Mouse (Mus musculus) lung, postnatal 36 days (tissue): ENCODE measurements at regions not wholly inside any gene's neighbourhood (a gene's known extent, or its start where the extent isn't known, plus 50 kb on each side); places are given as distances from the start of the nearest gene placed in this dataset.

Source experiments
- DNase-seq: peaks from one replicate; pipeline ENCODE4 v3.0.0; 2022; ENCODE audit warnings: mixed read lengths

DNA sequence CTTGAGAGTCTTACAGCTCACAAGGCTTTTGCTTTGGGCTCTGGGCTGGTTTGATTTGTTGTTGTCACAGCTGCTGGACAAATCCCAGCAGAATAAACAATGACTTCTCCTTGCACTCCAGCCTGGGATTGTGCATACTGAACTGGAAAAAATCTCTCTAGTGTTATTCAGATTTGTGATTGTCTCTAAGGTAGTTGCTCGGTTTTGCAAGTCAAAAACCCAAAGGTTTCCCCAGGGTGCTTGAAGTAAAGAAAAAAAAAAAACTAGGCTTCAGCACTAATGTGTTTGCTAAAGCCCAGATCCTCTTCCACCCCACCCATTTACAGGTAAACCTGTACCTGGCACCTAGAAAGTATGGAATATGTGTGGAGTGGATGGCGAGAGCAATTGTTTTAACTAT lies 149.5 kb upstream of the Spef2 start:
- no peak for DNase-seq

- DNase-seq: no peak
Measured at GRCm38 (mm10) chr15:9893146-9893545, 144.5 kb upstream of the Spef2 start.

GRCm38 (mm10) chr15:9892208-9892607 lies 143.5 kb upstream of the Spef2 start:
- no peak for DNase-seq

DNA sequence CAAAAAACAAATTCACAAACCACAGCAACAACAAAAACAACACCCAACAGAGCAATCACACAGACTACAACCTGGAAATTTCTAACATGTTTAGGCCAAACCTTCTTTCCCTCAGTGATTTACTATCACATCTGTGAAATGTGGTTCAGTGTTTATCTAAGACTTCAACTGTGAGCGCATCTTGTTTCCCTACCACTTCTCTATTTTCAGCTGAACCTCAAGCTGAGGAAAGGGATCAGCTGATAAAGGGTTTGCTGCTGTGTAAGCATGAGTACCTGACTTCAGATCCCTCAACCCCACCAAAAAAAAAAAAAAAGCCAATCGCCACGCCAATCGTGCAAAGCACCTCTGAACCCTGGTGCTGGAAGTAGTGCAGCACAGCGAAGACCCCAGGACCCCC lies 142.8 kb upstream of the Spef2 start:
- no peak for DNase-seq

DNA sequence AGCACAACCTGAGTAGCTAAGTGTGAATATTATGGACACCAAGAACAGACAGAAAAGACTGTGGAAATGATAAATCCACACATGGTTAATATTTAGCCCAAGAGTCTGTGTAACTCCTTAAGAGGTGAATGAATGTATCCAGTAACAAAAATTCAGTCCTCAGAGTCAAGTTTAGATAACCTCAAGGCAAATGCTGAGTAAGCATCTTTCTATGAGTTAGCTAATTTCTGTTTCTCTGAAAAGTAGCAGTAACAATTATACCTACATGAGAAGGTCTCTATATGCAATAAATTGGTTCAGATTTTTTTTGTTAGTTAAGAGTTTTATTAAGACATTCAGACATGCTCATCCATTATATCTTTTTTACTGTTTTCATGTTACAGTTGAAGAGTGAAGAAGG lies 127.1 kb upstream of the Spef2 start:
- DNase-seq: no peak

GRCm38 (mm10) chr15:9870126-9870525 lies 121.5 kb upstream of the Spef2 start:
- DNase-seq: no peak

DNA sequence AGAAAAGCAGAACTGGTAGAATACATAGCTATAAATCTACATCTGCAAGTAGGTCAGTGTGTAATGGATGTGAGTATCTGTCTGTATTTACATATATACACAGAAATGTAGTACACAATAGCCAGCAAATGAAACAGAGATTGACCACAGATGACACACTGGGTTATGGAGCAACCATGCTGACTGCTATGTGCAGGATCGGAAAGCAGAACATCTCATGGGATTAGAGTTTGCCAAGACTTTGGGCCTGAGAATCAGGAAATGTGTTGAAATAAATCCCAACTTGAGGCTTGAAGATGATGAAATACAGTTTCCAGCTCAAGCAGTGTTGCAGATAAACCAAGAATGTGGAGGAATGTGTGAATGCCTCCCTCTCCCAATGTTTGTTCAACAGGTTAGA lies 116.1 kb upstream of the Spef2 start:
- peak; percentile 37 for DNase-seq

DNA sequence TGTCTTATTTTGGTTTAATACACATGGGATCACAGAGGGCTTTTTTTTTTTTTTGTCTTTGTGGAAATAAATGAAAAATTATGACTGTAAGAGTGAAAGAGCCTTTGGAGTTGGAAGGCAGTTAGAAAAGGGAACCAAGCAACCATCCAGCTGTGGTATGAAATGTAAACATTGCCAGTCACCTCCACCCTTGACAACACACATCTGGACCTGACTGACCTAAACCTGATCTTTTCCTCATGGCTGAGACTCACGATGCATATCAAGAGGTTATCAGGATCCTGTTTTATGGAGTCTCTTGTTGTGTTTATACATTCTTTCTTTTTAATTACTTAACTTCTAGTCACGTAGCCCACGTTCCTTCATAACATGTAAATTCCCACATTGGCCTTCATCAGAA lies 113.2 kb upstream of the Spef2 start:
- no peak for DNase-seq

DNA sequence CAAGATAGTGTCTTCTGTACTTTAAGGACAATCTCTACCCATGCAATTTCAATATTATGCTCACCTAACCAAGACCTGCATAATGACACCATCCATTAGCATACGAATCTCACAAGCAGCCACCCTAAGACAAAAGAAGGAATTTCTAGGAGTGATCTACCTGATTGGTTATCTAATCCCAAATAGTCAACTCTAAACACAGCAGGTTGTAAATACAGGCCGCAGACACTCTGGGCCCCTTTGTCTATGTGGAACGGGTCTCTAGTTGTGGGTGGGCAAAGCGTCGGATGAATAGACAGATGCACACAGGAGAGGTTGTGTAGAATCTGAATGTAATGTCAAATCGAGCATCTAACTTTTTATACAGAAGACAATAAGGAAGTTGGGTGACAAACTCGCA lies 91.0 kb upstream of the Spef2 start:
- no peak for DNase-seq

DNA sequence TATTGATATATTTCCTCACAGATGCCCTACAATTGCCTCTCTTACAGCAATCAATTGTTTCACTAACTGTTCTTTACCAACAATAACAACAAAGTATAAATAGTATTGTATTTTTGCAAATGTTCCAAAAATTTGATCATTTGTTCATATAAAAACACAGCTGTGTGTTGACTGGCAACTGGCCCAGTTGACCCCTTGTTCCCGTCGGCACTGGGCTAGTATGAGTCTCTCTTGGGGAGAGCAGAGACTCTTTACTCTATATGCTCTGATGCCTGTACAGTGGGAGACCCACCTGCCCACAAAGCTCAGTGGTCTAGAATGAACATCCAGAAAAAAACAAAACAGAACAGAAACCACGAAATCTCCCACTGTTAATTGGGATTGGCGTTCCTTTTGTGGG lies 86.4 kb upstream of the Spef2 start:
- no peak for DNase-seq

DNA sequence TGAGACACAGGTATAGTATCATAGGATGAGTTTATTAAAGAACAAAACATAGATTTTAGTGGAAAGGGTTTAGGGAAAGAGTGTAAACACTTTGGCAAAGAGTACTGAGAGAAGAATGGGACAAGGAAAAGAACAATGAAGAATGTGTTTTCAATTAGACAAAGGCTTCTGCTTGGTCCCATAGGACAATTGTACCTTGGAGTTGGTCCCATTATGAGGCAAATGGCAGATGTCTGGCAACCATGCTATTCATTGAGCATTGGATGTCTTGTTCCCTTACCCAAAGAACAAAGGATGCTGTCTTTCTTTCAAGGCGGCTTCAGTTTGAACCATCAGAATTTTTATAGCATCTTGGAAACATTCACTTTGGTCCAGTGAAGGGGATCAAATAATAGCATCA lies 55.8 kb upstream of the Spef2 start:
- no peak for DNase-seq
